Mouse (Mus musculus) kidney, embryonic 14.5 days (tissue): ENCODE measurements around the gene Gm17455. TPM values are rescaled to one million over a fixed set of nuclear protein-coding genes. Genes with fewer than 3 reads are reported as not detected.

Source experiments
- ATAC-seq: fragments of 200-750 bp; cut with Nextera tagmentation; 2 replicates; pipeline ENCODE4 v1.8.0; 2017; ENCODE audit warnings: moderate number of reproducible peaks, mild to moderate bottlenecking, moderate TSS enrichment, moderate library complexity; ENCODE audit not compliant: low FRiP score, low TSS enrichment
- H3K27ac ChIP-seq: fragments of 300-500 bp; sonication (generic); 2 replicates; pipeline ENCODE4 v1.5.1; 2014; ENCODE audit warnings: low read depth, mild to moderate bottlenecking, low read length, moderate library complexity, mixed read lengths
- H3K27me3 ChIP-seq: fragments of 300-500 bp; sonication (generic); 2 replicates; pipeline ENCODE4 v1.6.1; 2014; ENCODE audit warnings: mild to moderate bottlenecking, low read length; ENCODE audit not compliant: control insufficient read depth, insufficient read depth
- H3K36me3 ChIP-seq: fragments of 300-500 bp; sonication (generic); 2 replicates; pipeline ENCODE4 v1.6.1; 2014; ENCODE audit warnings: low read length, mixed read lengths; ENCODE audit not compliant: control insufficient read depth, insufficient read depth
- H3K4me1 ChIP-seq: fragments of 300-500 bp; sonication (generic); 2 replicates; pipeline ENCODE4 v1.6.1; 2014; ENCODE audit warnings: low read length, mixed read lengths; ENCODE audit not compliant: control insufficient read depth, insufficient read depth
- H3K4me2 ChIP-seq: fragments of 300-500 bp; sonication (generic); replicated peaks from 2 replicates; pipeline ENCODE4 v1.6.1; 2014; ENCODE audit warnings: low read depth, mild to moderate bottlenecking, low read length
- H3K4me3 ChIP-seq: fragments of 300-500 bp; sonication (generic); 2 replicates; pipeline ENCODE4 v1.5.1; 2014; ENCODE audit warnings: mild to moderate bottlenecking, low read length
- H3K9ac ChIP-seq: fragments of 300-500 bp; sonication (generic); 2 replicates; pipeline ENCODE4 v1.6.1; 2014; ENCODE audit warnings: low read depth, mild to moderate bottlenecking, low read length, moderate library complexity
- H3K9me3 ChIP-seq: fragments of 300-500 bp; sonication (generic); 2 replicates; pipeline ENCODE4 v1.6.1; 2016; ENCODE audit warnings: low read length; ENCODE audit not compliant: control insufficient read depth
- WGBS: fragments of 180-500 bp; shearing (Covaris S2); extraction: QIAGEN DNeasy Blood & Tissue Kit; methylation state at CpG from one replicate; pipeline ENCODE4 v1.1.7; 2014; 5-methylcytosine and 5-hydroxymethylcytosine counted together
- polyA plus RNA-seq: library from polyadenylated mRNA; unstranded; fragments of >200 nt; fragmentation: Nextera tagmentation; extraction: Ambion mirVana; gene quantifications from 2 replicates; pipeline ENCODE4 v1.2.1, GENCODE M21; 2014

The Gm17455 gene
- polyA plus RNA-seq, 1 experiment from 2014 or later: 1.0 TPM

GRCm38 (mm10) chr10:60381142-60381925 is 18.2 kb upstream of the Gm17455 start:
- no peak overlapping the region for H3K4me3 ChIP-seq
- ATAC-seq: no peak
- H3K27ac ChIP-seq: no peak overlapping the region
- WGBS: 74% methylated on average over 10 of the region's 10 CpGs
- H3K4me2 ChIP-seq: no peak overlapping the region
- no peaks in the 10 kb centered on the region for H3K9me3 ChIP-seq
- H3K27me3 ChIP-seq: no peaks in the 10 kb centered on the region
- no peak overlapping the region for H3K9ac ChIP-seq
- no peaks in the 10 kb centered on the region for H3K36me3 ChIP-seq
- H3K4me1 ChIP-seq: no peaks in the 10 kb centered on the region

DNA sequence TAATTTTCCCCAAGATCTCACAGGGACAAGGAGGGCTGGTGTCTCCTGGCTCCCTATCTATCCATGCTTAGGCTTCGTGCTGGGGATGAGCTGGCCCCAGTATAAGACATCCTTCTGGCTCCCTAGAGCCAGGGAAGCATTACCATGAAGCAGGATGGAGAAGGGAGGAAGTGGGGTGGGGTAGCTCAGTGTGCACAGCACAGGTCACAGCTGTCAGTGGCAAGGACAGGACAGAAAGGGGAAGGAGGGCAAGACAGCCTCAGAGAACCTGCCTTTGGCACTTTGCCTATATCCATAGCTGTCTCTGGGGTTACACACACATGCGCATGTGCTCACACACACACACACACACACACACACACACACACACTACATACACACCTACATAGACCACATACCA is 11.2 kb upstream of the Gm17455 start:
- H3K9ac ChIP-seq: no peak overlapping the region
- ATAC-seq: no peak
- no peaks in the 10 kb centered on the region for H3K36me3 ChIP-seq
- no peak overlapping the region for H3K4me2 ChIP-seq
- WGBS: 74% methylated on average over 2 of the region's 2 CpGs
- H3K27me3 ChIP-seq: no peaks in the 10 kb centered on the region
- H3K27ac ChIP-seq: no peak overlapping the region
- no peaks in the 10 kb centered on the region for H3K4me1 ChIP-seq
- H3K4me3 ChIP-seq: no peak overlapping the region
- no peaks in the 10 kb centered on the region; the same call in 1 of the 2 replicates for H3K9me3 ChIP-seq

DNA sequence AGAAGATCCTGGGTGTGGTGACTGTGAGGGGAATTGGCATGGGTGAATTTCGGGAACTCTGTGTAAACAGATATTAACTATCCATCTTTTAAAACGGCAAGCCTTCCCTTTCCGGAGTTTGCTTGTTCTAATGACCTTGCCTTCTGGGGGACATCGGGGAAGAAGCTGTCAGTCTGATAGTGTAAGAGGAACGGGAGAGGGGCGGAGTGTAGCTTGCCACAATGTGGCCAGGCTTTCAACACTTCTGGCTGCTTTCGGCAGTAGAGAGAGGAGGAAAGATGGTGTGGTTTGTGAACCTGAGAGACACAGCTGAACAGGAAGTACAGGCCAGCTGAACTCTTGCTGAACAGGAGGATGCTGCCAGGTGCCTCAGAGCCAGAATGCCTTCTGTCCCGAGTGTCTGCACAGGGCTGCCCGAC is 10.1 kb upstream of the Gm17455 start:
- Histone ChIP-seq H3K4me2 (no peak overlapping the region), H3K27me3 (no peaks in the 10 kb centered on the region), H3K36me3 (no peaks in the 10 kb centered on the region), H3K4me3 (no peak overlapping the region), H3K27ac (no peak overlapping the region), H3K9ac (no peak overlapping the region), H3K4me1 (no peaks in the 10 kb centered on the region), H3K9me3 (no peaks in the 10 kb centered on the region; the same call in 1 of the 2 replicates)
- no peak for ATAC-seq
- 37% methylated on average over 9 of the region's 9 CpGs for WGBS

DNA sequence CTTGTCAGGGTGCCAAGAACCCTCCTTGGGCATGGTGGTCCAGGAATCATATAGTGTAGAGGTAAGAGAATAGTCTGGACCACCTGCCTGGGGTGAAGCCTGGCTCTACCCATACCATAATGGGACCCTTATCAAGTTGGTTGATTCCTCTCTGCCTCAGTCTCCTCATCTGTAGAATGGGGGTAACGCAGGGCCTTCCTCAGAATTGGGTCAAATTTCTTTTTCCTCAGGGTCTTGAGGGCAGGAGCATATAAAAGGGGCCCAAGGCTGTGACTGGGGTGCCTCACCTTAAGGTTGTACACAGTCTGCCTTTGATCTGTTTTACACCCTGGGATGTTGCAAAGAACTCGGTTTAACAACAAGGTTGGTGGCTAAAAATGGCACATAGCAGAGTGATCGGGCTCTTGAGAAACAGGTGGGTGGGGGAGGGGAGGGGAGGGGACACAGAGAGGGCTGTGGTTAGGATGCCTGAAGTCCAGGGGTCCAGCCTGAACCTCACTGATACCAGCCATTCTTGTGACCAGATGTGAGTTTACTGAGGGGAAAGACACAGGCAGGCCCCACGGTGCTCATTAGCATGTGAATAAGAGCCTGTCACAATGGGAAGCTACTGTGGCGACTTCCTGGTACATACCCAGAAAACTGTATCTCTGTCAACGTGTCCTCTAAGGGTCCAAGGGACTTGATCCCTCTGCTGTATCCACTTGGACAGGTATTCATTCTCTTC is 9.2 kb upstream of the Gm17455 start:
- H3K4me3 ChIP-seq: no peak overlapping the region
- H3K4me1 ChIP-seq: no peaks in the 10 kb centered on the region
- H3K36me3 ChIP-seq: no peaks in the 10 kb centered on the region
- no peak overlapping the region for H3K4me2 ChIP-seq
- no peak for ATAC-seq
- H3K27ac ChIP-seq: no peak overlapping the region
- H3K9ac ChIP-seq: no peak overlapping the region
- H3K27me3 ChIP-seq: no peaks in the 10 kb centered on the region
- H3K9me3 ChIP-seq: no peaks in the 10 kb centered on the region; the same call in 1 of the 2 replicates
- WGBS: 37% methylated on average over 6 of the region's 6 CpGs

GRCm38 (mm10) chr10:60390904-60391420 is 8.6 kb upstream of the Gm17455 start:
- Histone ChIP-seq H3K4me2 (no peak overlapping the region), H3K27me3 (no peaks in the 10 kb centered on the region), H3K4me1 (no peaks in the 10 kb centered on the region), H3K4me3 (no peak overlapping the region), H3K27ac (no peak overlapping the region), H3K36me3 (no peaks in the 10 kb centered on the region), H3K9me3 (no peaks in the 10 kb centered on the region; the same call in 1 of the 2 replicates), H3K9ac (no peak overlapping the region)
- no peak for ATAC-seq
- 69% methylated on average over 5 of the region's 5 CpGs for WGBS

- H3K9ac ChIP-seq: no peak overlapping the region
- H3K4me3 ChIP-seq: no peak overlapping the region
- H3K9me3 ChIP-seq: no peaks in the 10 kb centered on the region; the same call in 1 of the 2 replicates
- no peaks in the 10 kb centered on the region for H3K4me1 ChIP-seq
- no peak for ATAC-seq
- no peaks in the 10 kb centered on the region for H3K36me3 ChIP-seq
- no peak overlapping the region for H3K4me2 ChIP-seq
- H3K27me3 ChIP-seq: no peaks in the 10 kb centered on the region
- WGBS: 92% methylated on average over 9 of the region's 9 CpGs
- no peak overlapping the region for H3K27ac ChIP-seq
Measured at GRCm38 (mm10) chr10:60391661-60392060, 7.9 kb upstream of the Gm17455 start.

GRCm38 (mm10) chr10:60394936-60395335 is 4.6 kb upstream of the Gm17455 start:
- WGBS: 72% methylated on average over 7 of the region's 7 CpGs
- no peak overlapping the region for H3K4me3 ChIP-seq
- ATAC-seq: no peak
- H3K27me3 ChIP-seq: no peaks in the 10 kb centered on the region
- H3K27ac ChIP-seq: no peak overlapping the region
- no peaks in the 10 kb centered on the region for H3K36me3 ChIP-seq
- no peak overlapping the region for H3K4me2 ChIP-seq
- H3K9ac ChIP-seq: no peak overlapping the region
- peaks cover 4% of the 10 kb centered on the region; the same call in 1 of the 2 replicates for H3K4me1 ChIP-seq
- no peaks in the 10 kb centered on the region for H3K9me3 ChIP-seq

GRCm38 (mm10) chr10:60395605-60396004 is 3.9 kb upstream of the Gm17455 start:
- ATAC-seq: no peak
- Histone ChIP-seq H3K4me3 (no peak overlapping the region), H3K4me1 (peaks cover 5% of the 10 kb centered on the region; the same call in 1 of the 2 replicates), H3K4me2 (no peak overlapping the region), H3K27me3 (no peaks in the 10 kb centered on the region), H3K9me3 (no peaks in the 10 kb centered on the region), H3K9ac (no peak overlapping the region), H3K36me3 (no peaks in the 10 kb centered on the region), H3K27ac (no peak overlapping the region)
- WGBS: 69% methylated on average over 5 of the region's 5 CpGs
